Comparison of ENCODE assay signal across 21 mouse cellular contexts in the genomic region with DNA sequence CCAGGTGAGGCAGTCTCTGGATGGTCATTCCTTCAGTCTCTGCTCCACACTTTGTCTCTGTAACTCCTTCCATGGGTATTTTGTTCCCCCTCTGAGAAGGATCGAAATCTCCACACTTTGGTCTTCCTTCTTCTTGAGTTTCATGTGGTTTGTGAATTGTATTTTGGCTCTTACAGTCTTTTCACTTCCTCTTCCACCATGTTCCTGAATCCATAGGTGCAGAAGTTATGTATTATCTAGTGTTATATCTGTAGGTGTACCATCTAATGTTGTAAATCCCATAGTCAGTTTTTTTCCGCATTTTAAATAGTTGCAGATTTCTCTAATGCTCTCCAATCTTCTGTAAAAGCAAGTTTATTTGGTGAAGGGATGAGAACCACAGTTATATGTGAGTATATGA.
DNase-seq lines count a peak whose midpoint lies in the region; ATAC-seq lines count a peak whose summit lies in the region.
"Had no signal": no experiment of that assay in that cellular context is flagged by ENCODE, and none has a peak within 500 bp of the region (broad histone marks: within the 10 kb centered on the region; RNA-seq: fewer than 3 reads in every experiment).

No protein-coding gene starts in this region.

- no peak for DNase-seq in lung, postnatal 14 days
- no peak for DNase-seq in B cell, adult 2 months
- DNase-seq in forebrain, embryonic 10.5 days (ENCODE audit: extremely low spot score, low spot score) = no peak
- DNase-seq: adrenal gland, adult 2 months; adrenal gland, adult 8-10 months; adrenal gland, postnatal 10 days; adrenal gland, postnatal 14 days; adrenal gland, postnatal 25 days; adrenal gland, postnatal 36 days; cerebellum, adult 11 months; cerebellum, adult 11-12 months; cerebellum, adult 18-20 months; cerebellum, adult 2 months had no signal

- H3K36me3 ChIP-seq in forebrain, embryonic 10.5 days (replicated peaks) = no peaks in the 10 kb centered on the region
- H3K36me3 ChIP-seq: G1E had no signal

- 91% methylated on average over 2 of the region's 2 CpGs for WGBS in forebrain, embryonic 10.5 days

- H3K9me3 ChIP-seq in forebrain, embryonic 10.5 days = no peaks in the 10 kb centered on the region
- H3K9me3 ChIP-seq: G1E had no signal

- no peaks in the 10 kb centered on the region for H3K4me1 ChIP-seq in forebrain, embryonic 10.5 days

- ATAC-seq in common myeloid progenitor, adult 5-6 weeks (replicated peaks; ENCODE audit: low read depth, poor library complexity, severe bottlenecking) = 0 out of 2 replicates have a peak, but pooled peaks have one; percentile 56
- ATAC-seq in granulocyte monocyte progenitor cell, adult 5-6 weeks (replicated peaks; ENCODE audit: poor library complexity, severe bottlenecking) = peak; percentile 62
- peak; percentile 88 for ATAC-seq in megakaryocyte, adult 5-6 weeks (ENCODE audit: poor library complexity, severe bottlenecking)
- ATAC-seq: activated CD4-positive, CD25-positive, alpha-beta regulatory T cell, adult 4 months; CD4-positive, CD25-positive, alpha-beta regulatory T cell, adult 4 months; Patski had no signal

- H3K27me3 ChIP-seq in forebrain, embryonic 10.5 days (ENCODE audit: poor library complexity, severe bottlenecking) = no peaks in the 10 kb centered on the region
- H3K27me3 ChIP-seq: CH12.LX, Patski had no signal

- H3K27ac ChIP-seq in forebrain, embryonic 10.5 days = no peak overlapping the region

- no peak overlapping the region for H3K4me3 ChIP-seq in forebrain, embryonic 10.5 days
